Mouse (Mus musculus) ES-Bruce4 (cell line): ENCODE measurements at regions not wholly inside any gene's neighbourhood (a gene's known extent, or its start where the extent isn't known, plus 50 kb on each side); places are given as distances from the start of the nearest gene placed in this dataset.

Source experiments
- H3K27ac ChIP-seq: 2 replicates; pipeline ENCODE4 v1.5.1; 2012; ENCODE audit warnings: low read length, inconsistent platforms; ENCODE audit not compliant: insufficient read depth
- H3K27me3 ChIP-seq: 2 replicates; pipeline ENCODE4 v1.6.1; 2012; ENCODE audit warnings: mild to moderate bottlenecking, low read length, inconsistent platforms; ENCODE audit not compliant: control insufficient read depth, poor library complexity, insufficient read depth, severe bottlenecking
- H3K36me3 ChIP-seq: 2 replicates; pipeline ENCODE4 v1.6.1; 2012; ENCODE audit warnings: inconsistent platforms, mild to moderate bottlenecking, low read length, moderate library complexity; ENCODE audit not compliant: control insufficient read depth, poor library complexity, insufficient read depth, severe bottlenecking
- H3K4me1 ChIP-seq: one replicate; pipeline ENCODE4 v1.8.1; 2011; ENCODE audit warnings: low read length; ENCODE audit not compliant: control insufficient read depth, insufficient read depth
- H3K4me3 ChIP-seq: 2 replicates; pipeline ENCODE4 v1.5.1; 2011; ENCODE audit warnings: low read depth, mild to moderate bottlenecking, low read length
- H3K9ac ChIP-seq: 2 replicates; pipeline ENCODE4 v1.6.1; 2012; ENCODE audit warnings: low read depth, mild to moderate bottlenecking, inconsistent platforms; ENCODE audit not compliant: poor library complexity, severe bottlenecking
- H3K9me3 ChIP-seq: replicated peaks from 2 replicates; pipeline ENCODE4 v1.6.1; 2012; ENCODE audit warnings: mild to moderate bottlenecking, low read length, inconsistent platforms; ENCODE audit not compliant: control insufficient read depth, poor library complexity, insufficient read depth, severe bottlenecking
- CTCF ChIP-seq: IDR thresholded peaks from one replicate; pipeline ENCODE4 v1.8.1; 2011; ENCODE audit warnings: low read depth, low read length
- EP300 ChIP-seq: IDR thresholded peaks from 2 replicates; pipeline ENCODE4 v1.6.1; 2011; ENCODE audit warnings: low read depth, low read length; ENCODE audit not compliant: insufficient read depth
- POLR2A ChIP-seq: IDR thresholded peaks from one replicate; pipeline ENCODE4 v1.8.1; 2011; ENCODE audit warnings: low read length; ENCODE audit not compliant: insufficient read depth

GRCm38 (mm10) chr9:52278701-52279023, 110.3 kb upstream of the Zc3h12c start:
- no peaks in the 10 kb centered on the region for H3K36me3 ChIP-seq
- TF ChIP-seq CTCF (no peak), POLR2A (no peak), EP300 (no peak)
- H3K4me1 ChIP-seq, result no peaks in the 10 kb centered on the region
- H3K9me3 ChIP-seq, result no peaks in the 10 kb centered on the region
- H3K4me3 ChIP-seq, result no peak overlapping the region
- H3K9ac ChIP-seq, result no peak overlapping the region
- no peak overlapping the region for H3K27ac ChIP-seq
- no peaks in the 10 kb centered on the region for H3K27me3 ChIP-seq

- H3K36me3 ChIP-seq, result no peaks in the 10 kb centered on the region
- no peaks in the 10 kb centered on the region for H3K9me3 ChIP-seq
- no peaks in the 10 kb centered on the region for H3K27me3 ChIP-seq
- no peak overlapping the region for H3K4me3 ChIP-seq
- no peaks in the 10 kb centered on the region for H3K4me1 ChIP-seq
- H3K9ac ChIP-seq, result no peak overlapping the region
- no peak overlapping the region for H3K27ac ChIP-seq
- TF ChIP-seq POLR2A (no peak), CTCF (no peak), EP300 (no peak)
Measured at GRCm38 (mm10) chr9:52277954-52278700, 109.8 kb upstream of the Zc3h12c start.

- no peak overlapping the region for H3K4me3 ChIP-seq
- H3K27me3 ChIP-seq, result no peaks in the 10 kb centered on the region
- H3K36me3 ChIP-seq, result no peaks in the 10 kb centered on the region
- H3K27ac ChIP-seq, result no peak overlapping the region
- no peaks in the 10 kb centered on the region for H3K4me1 ChIP-seq
- H3K9ac ChIP-seq, result no peak overlapping the region
- H3K9me3 ChIP-seq, result no peaks in the 10 kb centered on the region
- no peak for TF ChIP-seq EP300
- no peak for TF ChIP-seq CTCF
- TF ChIP-seq POLR2A, result no peak
Measured at GRCm38 (mm10) chr9:52273994-52274393, 105.6 kb upstream of the Zc3h12c start.

- H3K9me3 ChIP-seq, result no peaks in the 10 kb centered on the region
- H3K4me3 ChIP-seq, result no peak overlapping the region
- no peaks in the 10 kb centered on the region for H3K36me3 ChIP-seq
- H3K4me1 ChIP-seq, result no peaks in the 10 kb centered on the region
- H3K27me3 ChIP-seq, result no peaks in the 10 kb centered on the region
- H3K9ac ChIP-seq, result no peak overlapping the region
- H3K27ac ChIP-seq, result no peak overlapping the region
- TF ChIP-seq EP300 (no peak), POLR2A (no peak), CTCF (no peak)
Measured at GRCm38 (mm10) chr9:52272668-52273067, 104.3 kb upstream of the Zc3h12c start.

- Histone ChIP-seq H3K9ac (no peak overlapping the region), H3K27ac (no peak overlapping the region), H3K27me3 (no peaks in the 10 kb centered on the region), H3K4me3 (no peak overlapping the region), H3K9me3 (no peaks in the 10 kb centered on the region), H3K4me1 (no peaks in the 10 kb centered on the region), H3K36me3 (no peaks in the 10 kb centered on the region)
- TF ChIP-seq POLR2A, result no peak
- no peak for TF ChIP-seq EP300
- no peak for TF ChIP-seq CTCF
Measured at GRCm38 (mm10) chr9:52271345-52272116, 103.2 kb upstream of the Zc3h12c start.

- no peaks in the 10 kb centered on the region for H3K27me3 ChIP-seq
- no peaks in the 10 kb centered on the region for H3K36me3 ChIP-seq
- TF ChIP-seq CTCF (no peak), POLR2A (no peak), EP300 (no peak)
- H3K9me3 ChIP-seq, result peaks cover 2% of the 10 kb centered on the region; the same call in 1 of the 2 replicates
- no peak overlapping the region for H3K27ac ChIP-seq
- H3K9ac ChIP-seq, result no peak overlapping the region
- H3K4me1 ChIP-seq, result no peaks in the 10 kb centered on the region
- no peak overlapping the region for H3K4me3 ChIP-seq
Measured at GRCm38 (mm10) chr9:52261538-52261937, 93.2 kb upstream of the Zc3h12c start.
